Mouse (Mus musculus) splenic B cell, adult 2 months (primary cell): ENCODE measurements around the gene Ipcef1.
A peak's percentile ranks its signal among the peaks of the same experiment; 100 is the strongest.

ENCODE experiments used
- DNase-seq: peaks from one replicate; pipeline ENCODE4 v3.0.0-alpha.2; 2011; ENCODE audit warnings: low read depth, low spot score
- H3K27me3 ChIP-seq: 2 replicates; pipeline ENCODE4 v1.6.1; 2012; ENCODE audit warnings: mild to moderate bottlenecking, low read length, moderate library complexity, mixed read lengths; ENCODE audit not compliant: control insufficient read depth, poor library complexity, insufficient read depth, severe bottlenecking
- H3K36me3 ChIP-seq: 2 replicates; pipeline ENCODE4 v1.6.1; 2012; ENCODE audit warnings: mild to moderate bottlenecking, low read length, moderate library complexity, mixed read lengths; ENCODE audit not compliant: control insufficient read depth, poor library complexity, insufficient read depth, severe bottlenecking

The Ipcef1 gene

DNA sequence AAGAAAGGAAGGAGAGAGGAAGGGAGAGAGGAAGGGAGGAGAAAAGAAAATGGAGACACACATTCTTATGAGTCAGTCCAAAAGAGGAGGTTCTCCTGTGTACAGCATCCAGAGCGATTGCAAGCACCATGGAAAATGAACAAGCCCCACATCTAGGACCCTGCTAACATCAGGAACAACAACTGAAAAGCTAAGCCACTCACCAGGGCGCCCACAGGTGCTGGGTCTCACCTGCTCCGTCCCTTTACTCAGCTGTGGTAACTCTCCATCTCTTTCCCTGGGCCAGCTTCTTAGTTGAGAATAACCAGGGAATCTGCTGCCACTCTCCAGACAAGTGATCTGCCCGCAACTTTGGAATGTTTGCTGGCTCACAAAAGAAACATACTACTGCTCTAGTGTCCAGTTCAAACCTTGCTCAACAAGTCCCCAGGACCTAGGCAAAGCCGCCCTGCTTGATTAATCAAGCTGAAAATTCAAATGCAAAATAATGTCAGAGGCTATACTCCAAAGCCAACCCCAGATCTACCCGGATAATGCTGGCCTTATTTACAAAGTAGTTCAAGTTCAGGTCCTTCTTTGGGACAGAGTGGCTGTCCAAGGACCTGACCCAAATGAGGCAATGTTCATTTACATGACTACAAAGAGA, 2.4 kb upstream of the Ipcef1 start:
- Histone ChIP-seq H3K27me3 (no peaks in the 10 kb centered on the region), H3K36me3 (no peaks in the 10 kb centered on the region)
- DNase-seq: no peak

DNA sequence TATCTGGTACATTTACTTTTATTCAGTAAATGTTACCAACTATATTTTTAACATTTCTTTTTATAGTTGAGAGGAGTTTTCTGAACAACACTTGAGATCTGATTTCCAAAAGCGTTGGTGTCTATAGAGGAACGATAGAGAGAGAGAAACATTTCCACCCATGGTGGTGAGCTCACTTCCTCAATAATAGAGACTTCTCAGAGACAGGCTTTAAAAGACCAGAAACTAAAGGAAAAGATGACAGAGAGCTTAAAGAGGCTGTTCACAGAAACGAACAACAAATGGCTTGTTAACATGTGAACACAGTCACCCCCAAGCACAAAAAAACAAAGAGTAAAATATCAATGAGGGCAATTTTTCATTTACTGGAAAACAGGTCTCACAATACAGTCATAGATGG, 2.4 kb downstream of the Ipcef1 start:
- no peaks in the 10 kb centered on the region for H3K27me3 ChIP-seq
- peak; percentile 12 for DNase-seq
- no peaks in the 10 kb centered on the region for H3K36me3 ChIP-seq

DNA sequence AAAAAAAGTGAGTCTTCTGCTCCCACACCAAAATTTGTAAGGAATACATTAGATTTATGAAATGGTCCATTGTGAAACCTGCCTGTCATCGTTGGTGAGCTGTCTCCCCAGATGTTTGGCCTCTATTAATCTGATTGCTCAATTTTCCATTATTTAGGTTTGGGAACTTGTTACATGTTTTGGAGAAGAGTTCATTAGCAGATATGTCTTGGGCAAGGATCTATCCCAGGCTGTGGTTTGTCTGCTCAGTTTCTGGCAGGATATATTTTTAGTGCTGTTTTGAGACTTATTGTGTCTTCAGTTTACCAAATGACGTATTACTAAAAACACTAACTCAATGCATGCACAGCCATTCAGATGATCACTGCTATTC, 4.4 kb downstream of the Ipcef1 start:
- Histone ChIP-seq H3K27me3 (no peaks in the 10 kb centered on the region), H3K36me3 (no peaks in the 10 kb centered on the region)
- DNase-seq: no peak

DNA sequence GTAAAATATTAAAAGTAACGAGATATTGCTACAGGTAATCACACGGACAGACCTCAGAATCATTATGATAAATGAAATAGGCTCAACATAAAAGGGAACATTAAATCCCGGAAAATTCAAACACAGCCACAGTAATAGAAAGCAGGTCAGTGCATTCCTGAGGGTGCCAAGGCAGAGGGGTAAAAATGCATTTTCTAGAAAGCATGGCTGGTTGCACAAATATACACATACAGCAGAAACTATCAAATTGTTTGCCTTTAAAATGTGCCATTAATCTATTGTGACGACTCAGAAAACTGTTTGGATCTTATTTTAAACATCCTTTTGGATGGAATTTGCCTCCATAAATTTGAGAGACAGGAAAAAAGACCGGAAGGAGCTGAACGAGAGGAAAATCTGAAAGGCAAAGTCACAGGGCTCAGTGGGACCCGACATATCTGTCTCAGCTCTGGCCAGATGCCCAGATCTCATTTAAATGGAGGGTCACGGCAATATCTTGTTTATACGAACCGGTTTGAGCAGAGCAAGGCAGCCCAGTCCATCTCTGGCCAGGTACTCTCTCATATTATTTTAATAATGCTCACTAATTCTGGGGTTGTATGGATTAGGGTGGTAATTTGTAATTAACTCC, 4.9 kb downstream of the Ipcef1 start:
- Histone ChIP-seq H3K27me3 (no peaks in the 10 kb centered on the region), H3K36me3 (no peaks in the 10 kb centered on the region)
- no peak for DNase-seq

DNA sequence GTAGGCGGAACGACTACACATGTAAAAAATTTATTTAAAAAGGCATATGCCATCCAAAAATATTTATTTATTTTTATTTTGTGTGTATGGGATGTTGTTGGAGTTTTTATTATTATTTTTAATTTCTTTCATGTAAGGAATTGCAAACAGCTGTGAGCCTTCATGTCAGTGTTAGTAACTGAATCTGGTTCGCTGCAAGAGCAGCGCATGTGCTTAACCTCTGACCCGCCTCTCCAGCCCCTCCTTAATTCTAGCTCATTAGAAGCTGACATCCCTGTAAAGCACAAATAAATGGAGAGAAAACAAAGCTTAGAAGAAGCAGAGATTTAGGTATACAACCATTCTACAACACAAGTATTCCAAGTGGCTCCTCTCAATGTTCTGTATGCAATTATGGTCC, 8.4 kb downstream of the Ipcef1 start:
- H3K36me3 ChIP-seq: no peaks in the 10 kb centered on the region
- DNase-seq: no peak
- no peaks in the 10 kb centered on the region for H3K27me3 ChIP-seq

DNA sequence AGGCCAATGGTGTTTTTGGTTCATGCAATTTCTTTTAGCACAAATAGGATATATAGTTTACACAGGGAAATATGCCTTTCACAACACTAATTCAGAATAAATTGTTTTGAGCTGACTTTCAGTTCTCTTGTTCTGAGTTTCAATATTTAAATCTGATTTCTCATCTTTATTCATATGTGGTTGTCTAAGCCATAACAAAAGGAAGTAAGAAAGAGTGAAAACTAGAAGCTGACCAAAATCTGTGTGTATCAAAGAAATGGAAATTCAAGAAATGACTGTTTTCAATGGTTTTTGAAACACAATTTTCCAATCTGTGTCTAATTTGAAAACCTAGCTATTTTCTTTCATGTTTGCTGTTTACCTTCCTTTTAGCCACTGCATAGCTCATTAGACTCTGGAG, 11.2 kb downstream of the Ipcef1 start:
- H3K27me3 ChIP-seq: no peaks in the 10 kb centered on the region
- H3K36me3 ChIP-seq: no peaks in the 10 kb centered on the region
- DNase-seq: no peak

DNA sequence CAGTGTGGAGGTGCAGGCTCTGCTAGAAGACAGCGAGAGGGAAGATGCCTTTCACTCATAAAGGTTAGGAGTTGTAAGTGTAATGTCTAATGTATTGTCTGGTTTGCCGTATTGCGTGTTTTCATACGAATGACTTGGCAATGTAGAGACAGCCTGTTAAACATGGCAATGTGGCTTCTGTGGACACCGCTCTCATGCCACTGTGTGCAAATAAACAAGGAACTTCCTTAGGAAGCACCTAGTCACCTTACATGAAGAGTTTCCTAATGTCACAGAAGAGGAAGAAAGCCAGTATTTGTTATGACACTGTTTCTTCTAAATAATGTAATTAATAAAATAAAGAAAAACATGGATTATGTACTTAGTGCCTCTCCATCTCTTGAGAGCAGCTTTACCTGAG, 15.1 kb downstream of the Ipcef1 start:
- Histone ChIP-seq H3K36me3 (no peaks in the 10 kb centered on the region), H3K27me3 (no peaks in the 10 kb centered on the region)
- DNase-seq: no peak

DNA sequence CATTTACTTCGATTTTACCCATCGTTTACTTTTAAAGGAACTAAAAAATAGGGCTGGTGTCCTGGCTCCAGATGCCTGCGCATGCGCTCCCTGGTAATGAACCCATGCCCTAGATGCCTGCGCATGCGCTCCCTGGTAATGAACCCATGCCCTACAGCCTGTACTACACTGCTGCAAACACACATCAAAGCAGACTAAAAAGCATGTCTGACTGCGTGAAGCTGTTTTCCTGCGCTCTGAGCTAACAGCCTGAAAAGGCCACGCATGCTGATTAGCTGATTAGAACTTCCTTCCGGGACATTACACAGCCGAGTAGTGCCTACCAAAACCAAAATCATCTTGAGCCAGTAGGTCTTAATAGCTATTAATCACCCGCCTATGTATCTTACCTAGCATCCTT, 16.7 kb downstream of the Ipcef1 start:
- DNase-seq: no peak

DNA sequence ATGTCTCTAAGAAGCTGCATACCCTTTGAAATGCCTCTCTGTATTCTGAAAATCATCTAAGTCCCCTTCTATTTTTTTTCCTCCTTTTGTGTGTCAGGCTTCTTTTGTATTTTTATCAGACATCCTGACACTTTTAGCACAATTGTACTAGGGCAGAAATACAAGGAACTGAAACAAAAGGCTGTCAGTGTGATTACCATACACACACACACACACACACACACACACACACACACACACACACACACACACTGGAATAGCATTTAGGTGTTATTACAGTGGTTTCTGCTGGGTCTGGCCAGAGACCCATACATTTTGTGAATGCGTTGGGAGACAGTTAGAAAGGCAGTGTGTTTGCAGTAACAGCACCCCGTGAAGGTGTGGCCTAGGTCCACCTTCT, 18.8 kb downstream of the Ipcef1 start:
- Histone ChIP-seq H3K27me3 (no peaks in the 10 kb centered on the region), H3K36me3 (no peaks in the 10 kb centered on the region)
- peak; percentile 21 for DNase-seq

More for the DNA sequence above, 16.7 kb downstream of the Ipcef1 start:
- Histone ChIP-seq H3K27me3 (no peaks in the 10 kb centered on the region), H3K36me3 (no peaks in the 10 kb centered on the region)

DNA sequence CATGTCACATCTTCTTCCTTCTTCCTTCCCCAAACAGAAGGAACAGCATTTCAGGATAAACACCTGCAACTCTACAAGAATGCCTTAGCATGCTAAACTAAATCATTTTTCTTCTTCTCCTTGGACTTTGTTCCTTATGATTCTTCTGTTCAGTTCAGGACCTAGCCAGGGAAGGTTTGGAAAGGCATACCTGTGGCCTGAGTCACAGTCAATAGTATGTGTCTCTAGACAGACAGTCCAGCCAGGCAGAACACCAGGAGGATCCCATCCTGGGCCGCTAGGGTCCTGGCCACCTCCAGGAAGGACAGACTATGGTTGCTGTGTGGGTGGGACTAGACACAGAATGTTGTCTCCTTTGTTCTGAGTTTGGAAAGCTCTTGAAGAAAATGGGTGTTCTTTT, 27.2 kb downstream of the Ipcef1 start:
- no peaks in the 10 kb centered on the region for H3K27me3 ChIP-seq
- no peak for DNase-seq

DNA sequence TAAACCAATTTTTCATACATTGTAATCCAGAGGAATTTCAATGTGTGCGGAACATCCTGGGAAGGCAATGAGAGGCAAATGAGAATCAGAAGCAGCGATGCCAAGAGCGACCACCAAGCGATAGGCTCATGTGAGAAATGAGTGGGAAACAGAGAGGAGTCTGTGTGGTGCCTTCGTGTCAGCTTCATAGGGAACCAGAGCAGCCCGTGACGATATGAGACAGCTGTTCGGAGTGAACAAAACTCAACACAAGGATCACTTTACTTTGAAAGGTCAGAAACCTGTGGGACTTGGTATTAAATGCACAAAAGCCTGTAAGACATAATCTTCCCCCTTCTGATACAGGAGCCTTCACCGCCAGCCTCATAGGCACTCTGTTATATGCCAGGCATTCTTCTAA, 31.7 kb downstream of the Ipcef1 start:
- DNase-seq: no peak
- H3K36me3 ChIP-seq: no peaks in the 10 kb centered on the region

More for the DNA sequence above, 27.2 kb downstream of the Ipcef1 start:
- H3K36me3 ChIP-seq: no peaks in the 10 kb centered on the region

DNA sequence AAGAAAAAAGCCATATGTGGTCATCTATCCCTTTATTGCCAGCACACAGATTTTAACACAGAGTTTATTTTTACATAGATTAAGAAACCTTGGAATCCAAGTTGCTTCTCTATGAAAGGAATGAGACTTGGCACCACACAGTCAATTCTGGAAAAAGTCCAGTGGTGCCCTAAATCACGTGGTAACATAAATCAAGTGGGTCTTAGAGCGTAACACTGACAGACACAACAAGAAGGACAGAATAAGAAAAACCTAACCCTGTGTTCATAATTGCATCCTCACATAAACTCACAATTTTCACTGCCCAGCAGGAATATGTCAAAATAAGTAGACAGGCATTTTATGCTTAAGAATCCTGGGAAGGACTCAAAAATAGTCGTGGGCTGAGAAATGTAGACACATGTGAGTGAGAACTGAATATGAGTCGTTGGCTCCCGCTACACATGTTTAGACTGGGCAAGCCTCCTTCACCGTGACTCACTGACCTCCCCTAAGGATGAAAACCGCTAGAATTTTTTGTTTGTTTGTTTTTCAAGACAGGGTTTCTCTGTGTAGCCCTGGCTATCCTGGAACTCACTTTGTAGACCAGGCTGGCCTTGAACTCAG, 32.4 kb downstream of the Ipcef1 start:
- no peak for DNase-seq
- no peaks in the 10 kb centered on the region for H3K27me3 ChIP-seq

More for the DNA sequence above, 31.7 kb downstream of the Ipcef1 start:
- no peaks in the 10 kb centered on the region for H3K27me3 ChIP-seq

DNA sequence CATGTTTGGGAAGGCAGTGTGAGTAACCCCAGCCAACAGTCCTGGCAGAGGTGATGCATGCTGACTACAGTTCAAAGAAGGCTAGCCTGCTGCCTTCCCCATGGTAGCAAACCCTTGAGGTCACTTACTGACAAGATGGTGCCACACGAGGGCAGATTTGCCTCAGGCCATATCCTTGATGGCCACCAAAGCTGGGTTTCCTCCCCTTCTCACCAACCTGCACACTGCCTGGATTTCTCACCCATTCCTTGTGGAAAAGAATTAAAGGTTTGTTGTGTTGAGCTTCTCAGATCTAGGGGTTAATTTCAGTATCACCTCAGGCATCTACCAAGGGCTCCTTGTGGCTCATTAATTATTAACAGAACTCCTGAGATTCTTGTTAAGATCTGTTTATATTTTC, 37.1 kb downstream of the Ipcef1 start:
- peak; percentile 8 for DNase-seq
- Histone ChIP-seq H3K27me3 (no peaks in the 10 kb centered on the region), H3K36me3 (no peaks in the 10 kb centered on the region)

More for the DNA sequence above, 32.4 kb downstream of the Ipcef1 start:
- no peaks in the 10 kb centered on the region for H3K36me3 ChIP-seq

DNA sequence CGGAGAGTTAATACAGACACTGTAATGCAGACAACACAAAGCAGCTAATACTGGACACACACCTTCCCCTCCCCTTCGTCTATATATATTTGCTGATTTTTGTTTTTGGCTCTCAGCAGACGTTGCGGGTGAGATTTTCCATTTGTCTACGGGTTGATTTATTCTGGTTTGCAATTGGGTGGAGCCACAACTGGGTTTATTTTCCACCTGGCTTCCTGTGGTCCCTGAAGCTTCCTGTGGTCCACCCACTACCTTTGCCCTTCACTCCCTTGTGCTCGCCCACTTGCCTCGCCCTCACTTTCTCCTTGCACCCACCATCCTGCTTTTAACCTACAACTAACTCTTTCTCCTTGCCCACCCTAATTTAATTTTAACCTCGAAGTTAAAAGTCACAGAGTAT, 41.7 kb downstream of the Ipcef1 start:
- DNase-seq: peak; percentile 36
- H3K27me3 ChIP-seq: no peaks in the 10 kb centered on the region
- no peaks in the 10 kb centered on the region for H3K36me3 ChIP-seq

DNA sequence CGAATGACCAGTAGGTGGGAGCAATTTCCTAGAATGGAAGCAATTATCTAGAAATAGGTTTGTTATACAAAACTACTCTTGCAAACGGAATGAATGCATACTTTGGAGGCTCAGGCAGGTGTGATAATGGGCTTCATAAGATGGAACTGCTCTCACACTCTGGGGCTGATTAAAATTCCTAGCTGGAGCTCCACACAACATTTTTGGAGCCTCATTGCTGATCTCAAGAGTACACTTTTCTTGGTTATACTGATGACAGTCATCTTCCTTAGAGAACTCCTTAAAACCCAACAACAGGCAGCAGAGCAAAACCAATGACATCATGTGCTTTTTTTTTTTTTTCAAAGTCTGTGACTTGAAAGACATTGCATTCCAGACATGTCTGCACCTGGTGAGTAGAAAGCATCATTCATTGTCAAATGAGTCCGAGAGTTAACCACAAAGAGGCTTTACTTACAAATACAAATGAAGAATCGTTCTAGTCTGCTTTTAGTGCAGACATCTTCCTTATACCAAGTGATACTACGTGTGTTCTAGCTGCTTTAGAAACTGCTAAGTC, 47.2 kb downstream of the Ipcef1 start:
- Histone ChIP-seq H3K36me3 (no peaks in the 10 kb centered on the region), H3K27me3 (no peaks in the 10 kb centered on the region)
- no peak for DNase-seq
